Mouse (Mus musculus) midbrain, embryonic 13.5 days (tissue): ENCODE measurements around the gene Cetn4. TPM values are rescaled to one million over a fixed set of nuclear protein-coding genes. Genes with fewer than 3 reads are reported as not detected.
A peak's percentile ranks its signal among the peaks of the same experiment; 100 is the strongest.

Experiments used
- ATAC-seq: fragments of 200-750 bp; cut with Nextera tagmentation; 2 replicates; pipeline ENCODE4 v1.8.0; 2017; ENCODE audit warnings: mild to moderate bottlenecking, moderate TSS enrichment, moderate library complexity
- H3K27ac ChIP-seq: fragments of 300-500 bp; sonication (generic); 2 replicates; pipeline ENCODE4 v1.5.1; 2015; ENCODE audit warnings: inconsistent platforms, mild to moderate bottlenecking, moderate library complexity
- H3K27me3 ChIP-seq: fragments of 300-500 bp; sonication (generic); 2 replicates; pipeline ENCODE4 v1.6.1; 2015; ENCODE audit warnings: mild to moderate bottlenecking, inconsistent platforms
- H3K36me3 ChIP-seq: fragments of 300-500 bp; sonication (generic); 2 replicates; pipeline ENCODE4 v1.6.1; 2015; ENCODE audit warnings: mild to moderate bottlenecking, inconsistent platforms
- H3K4me1 ChIP-seq: fragments of 300-500 bp; sonication (generic); replicated peaks from 2 replicates; pipeline ENCODE4 v1.6.1; 2015; ENCODE audit warnings: inconsistent platforms
- H3K4me2 ChIP-seq: fragments of 300-500 bp; sonication (generic); replicated peaks from 2 replicates; pipeline ENCODE4 v1.6.1; 2015; ENCODE audit warnings: moderate library complexity, mild to moderate bottlenecking, inconsistent platforms
- H3K4me3 ChIP-seq: fragments of 300-500 bp; sonication (generic); replicated peaks from 2 replicates; pipeline ENCODE4 v1.5.1; 2015; ENCODE audit warnings: mild to moderate bottlenecking, inconsistent platforms
- H3K9ac ChIP-seq: fragments of 300-500 bp; sonication (generic); replicated peaks from 2 replicates; pipeline ENCODE4 v1.6.1; 2015; ENCODE audit warnings: mild to moderate bottlenecking, inconsistent platforms
- H3K9me3 ChIP-seq: fragments of 300-500 bp; sonication (generic); 2 replicates; pipeline ENCODE4 v1.6.1; 2016; ENCODE audit warnings: mild to moderate bottlenecking, inconsistent platforms
- WGBS: fragments of 180-500 bp; shearing (Covaris S2); methylation state at CpG from one replicate; pipeline ENCODE4 v1.1.7; 2015; 5-methylcytosine and 5-hydroxymethylcytosine counted together
- polyA plus RNA-seq: library from polyadenylated mRNA; unstranded; fragments of >200 nt; fragmentation: Nextera tagmentation; extraction: Ambion mirVana; gene quantifications from 2 replicates; pipeline ENCODE4 v1.2.1, GENCODE M21; 2015

Cetn4 gene
- polyA plus RNA-seq, 1 experiment from 2014 or later: 3.1 TPM

- Histone ChIP-seq H3K9me3 (no peaks in the 10 kb centered on the region), H3K36me3 (no peaks in the 10 kb centered on the region), H3K4me3 (no peak overlapping the region), H3K4me2 (no peak overlapping the region), H3K27ac (no peak overlapping the region), H3K9ac (no peak overlapping the region), H3K27me3 (no peaks in the 10 kb centered on the region), H3K4me1 (peaks cover 6% of the 10 kb centered on the region)
- 89% methylated on average over 2 of the region's 2 CpGs for WGBS
- ATAC-seq: no peak
Observed at GRCm38 (mm10) chr3:37291929-37292328, 20.6 kb downstream of the Cetn4 start.

- Histone ChIP-seq H3K9ac (no peak overlapping the region), H3K4me2 (no peak overlapping the region), H3K27ac (no peak overlapping the region), H3K4me3 (no peak overlapping the region), H3K9me3 (no peaks in the 10 kb centered on the region), H3K4me1 (peaks cover 6% of the 10 kb centered on the region), H3K36me3 (no peaks in the 10 kb centered on the region), H3K27me3 (no peaks in the 10 kb centered on the region)
- WGBS: 63% methylated on average over 7 of the region's 7 CpGs
- 0 out of 2 replicates have a peak, but pooled peaks have one; percentile 58 for ATAC-seq
Observed at GRCm38 (mm10) chr3:37290881-37291541, 21.5 kb downstream of the Cetn4 start.

GRCm38 (mm10) chr3:37289237-37289636 is 23.3 kb downstream of the Cetn4 start:
- H3K36me3 ChIP-seq: no peaks in the 10 kb centered on the region
- H3K9me3 ChIP-seq: no peaks in the 10 kb centered on the region
- peaks cover 6% of the 10 kb centered on the region for H3K4me1 ChIP-seq
- H3K27ac ChIP-seq: no peak overlapping the region
- WGBS: 94% methylated on average over 2 of the region's 2 CpGs
- H3K4me2 ChIP-seq: no peak overlapping the region
- H3K27me3 ChIP-seq: no peaks in the 10 kb centered on the region
- ATAC-seq: no peak
- H3K9ac ChIP-seq: no peak overlapping the region
- H3K4me3 ChIP-seq: no peak overlapping the region

- no peak for ATAC-seq
- H3K9ac ChIP-seq: no peak overlapping the region
- H3K4me2 ChIP-seq: no peak overlapping the region
- H3K36me3 ChIP-seq: no peaks in the 10 kb centered on the region
- no peaks in the 10 kb centered on the region for H3K27me3 ChIP-seq
- H3K4me1 ChIP-seq: no peaks in the 10 kb centered on the region
- no peaks in the 10 kb centered on the region for H3K9me3 ChIP-seq
- H3K27ac ChIP-seq: no peak overlapping the region
- no peak overlapping the region for H3K4me3 ChIP-seq
- WGBS: 83% methylated on average over 4 of the region's 4 CpGs
Observed at GRCm38 (mm10) chr3:37283234-37283633, 29.3 kb downstream of the Cetn4 start.

- H3K9ac ChIP-seq: no peak overlapping the region
- no peaks in the 10 kb centered on the region for H3K9me3 ChIP-seq
- no peaks in the 10 kb centered on the region for H3K36me3 ChIP-seq
- no peak overlapping the region for H3K4me3 ChIP-seq
- H3K27me3 ChIP-seq: no peaks in the 10 kb centered on the region
- no peak overlapping the region for H3K27ac ChIP-seq
- no peak for ATAC-seq
- no peaks in the 10 kb centered on the region for H3K4me1 ChIP-seq
- no peak overlapping the region for H3K4me2 ChIP-seq
- 77% methylated on average over 11 of the region's 11 CpGs for WGBS
Observed at GRCm38 (mm10) chr3:37282299-37282922, 30.1 kb downstream of the Cetn4 start.

- Histone ChIP-seq H3K4me1 (no peaks in the 10 kb centered on the region), H3K4me3 (no peak overlapping the region), H3K27me3 (no peaks in the 10 kb centered on the region), H3K4me2 (no peak overlapping the region), H3K9me3 (no peaks in the 10 kb centered on the region), H3K36me3 (no peaks in the 10 kb centered on the region), H3K27ac (no peak overlapping the region), H3K9ac (no peak overlapping the region)
- no peak for ATAC-seq
- WGBS: 80% methylated on average over 8 of the region's 8 CpGs
Observed at GRCm38 (mm10) chr3:37280871-37281270, 31.6 kb downstream of the Cetn4 start.

- 90% methylated on average over 1 of the region's 1 CpGs for WGBS
- no peak overlapping the region for H3K9ac ChIP-seq
Observed at GRCm38 (mm10) chr3:37280221-37280620, 32.3 kb downstream of the Cetn4 start.

GRCm38 (mm10) chr3:37274661-37275060 is 37.8 kb downstream of the Cetn4 start:
- ATAC-seq: no peak
- no peaks in the 10 kb centered on the region for H3K4me1 ChIP-seq
- no peak overlapping the region for H3K4me2 ChIP-seq
- no peaks in the 10 kb centered on the region for H3K27me3 ChIP-seq
- H3K36me3 ChIP-seq: no peaks in the 10 kb centered on the region
- no peak overlapping the region for H3K4me3 ChIP-seq
- H3K9ac ChIP-seq: no peak overlapping the region
- no peaks in the 10 kb centered on the region for H3K9me3 ChIP-seq
- WGBS: 83% methylated on average over 6 of the region's 6 CpGs
- no peak overlapping the region for H3K27ac ChIP-seq

More at GRCm38 (mm10) chr3:37280221-37280620, 32.3 kb downstream of the Cetn4 start:
- H3K4me1 ChIP-seq: no peaks in the 10 kb centered on the region
- H3K4me2 ChIP-seq: no peak overlapping the region
- no peak overlapping the region for H3K27ac ChIP-seq
- H3K4me3 ChIP-seq: no peak overlapping the region
- H3K9me3 ChIP-seq: no peaks in the 10 kb centered on the region
- ATAC-seq: no peak
- no peaks in the 10 kb centered on the region for H3K36me3 ChIP-seq
- H3K27me3 ChIP-seq: no peaks in the 10 kb centered on the region

GRCm38 (mm10) chr3:37273092-37273491 is 39.4 kb downstream of the Cetn4 start:
- Histone ChIP-seq H3K27ac (no peak overlapping the region), H3K27me3 (no peaks in the 10 kb centered on the region)
- 90% methylated on average over 7 of the region's 7 CpGs for WGBS

GRCm38 (mm10) chr3:37271209-37271608 is 41.3 kb downstream of the Cetn4 start:
- Histone ChIP-seq H3K9me3 (no peaks in the 10 kb centered on the region), H3K36me3 (no peaks in the 10 kb centered on the region), H3K4me1 (no peaks in the 10 kb centered on the region), H3K4me2 (no peak overlapping the region), H3K27me3 (no peaks in the 10 kb centered on the region), H3K27ac (no peak overlapping the region), H3K9ac (no peak overlapping the region), H3K4me3 (no peak overlapping the region)
- WGBS: 3% methylated on average over 1 of the region's 1 CpGs
- ATAC-seq: no peak

More at GRCm38 (mm10) chr3:37273092-37273491, 39.4 kb downstream of the Cetn4 start:
- H3K4me2 ChIP-seq: no peak overlapping the region
- H3K36me3 ChIP-seq: no peaks in the 10 kb centered on the region
- no peak overlapping the region for H3K4me3 ChIP-seq
- no peak for ATAC-seq
- no peak overlapping the region for H3K9ac ChIP-seq
- no peaks in the 10 kb centered on the region for H3K9me3 ChIP-seq
- no peaks in the 10 kb centered on the region for H3K4me1 ChIP-seq

GRCm38 (mm10) chr3:37269926-37270325 is 42.6 kb downstream of the Cetn4 start:
- Histone ChIP-seq H3K27me3 (no peaks in the 10 kb centered on the region), H3K4me2 (no peak overlapping the region), H3K27ac (no peak overlapping the region), H3K4me3 (no peak overlapping the region), H3K9ac (no peak overlapping the region), H3K9me3 (no peaks in the 10 kb centered on the region), H3K36me3 (no peaks in the 10 kb centered on the region), H3K4me1 (no peaks in the 10 kb centered on the region)
- 91% methylated on average over 4 of the region's 4 CpGs for WGBS
- no peak for ATAC-seq

- Histone ChIP-seq H3K4me2 (no peak overlapping the region), H3K27me3 (no peaks in the 10 kb centered on the region), H3K36me3 (no peaks in the 10 kb centered on the region), H3K9me3 (no peaks in the 10 kb centered on the region), H3K9ac (no peak overlapping the region), H3K27ac (no peak overlapping the region), H3K4me3 (no peak overlapping the region), H3K4me1 (no peaks in the 10 kb centered on the region)
- ATAC-seq: no peak
- WGBS: 83% methylated on average over 11 of the region's 11 CpGs
Observed at GRCm38 (mm10) chr3:37268338-37268737, 44.2 kb downstream of the Cetn4 start.
